Mouse (Mus musculus): Measurements from ENCODE around the gene Gm11060. TPM values are rescaled to one million over a fixed set of nuclear protein-coding genes. Genes with fewer than 3 reads are reported as not detected.

The Gm11060 gene
- polyA plus RNA-seq, 1 experiment from 2014 or later, result not detected

DNA sequence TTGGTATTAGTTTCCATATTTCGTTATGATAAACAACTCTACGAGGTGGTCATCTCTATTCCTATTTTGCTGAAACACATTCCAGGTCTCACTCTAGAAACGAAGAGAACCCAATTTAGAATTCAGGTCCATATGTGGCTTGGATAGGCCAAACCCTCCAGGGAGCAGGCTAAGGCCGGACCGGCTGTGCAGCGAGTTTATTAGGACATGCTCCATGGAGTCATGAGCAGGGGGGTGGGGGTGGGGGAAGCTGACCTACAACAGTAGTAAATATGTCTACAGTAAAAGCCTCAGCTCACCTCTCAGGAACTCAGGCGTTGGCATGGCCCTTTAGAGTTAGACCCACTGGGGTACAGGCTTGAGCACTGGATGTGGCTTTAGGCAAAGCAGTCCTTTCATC is 14.7 kb upstream of the Gm11060 start:
- 89% methylated on average over 7 of the region's 7 CpGs for WGBS
- no peaks in the 10 kb centered on the region for H3K9me3 ChIP-seq (ENCODE audit: control insufficient read depth, low read length)
- no peak overlapping the region for H3K27ac ChIP-seq (ENCODE audit: low read length)
- no peaks in the 10 kb centered on the region for H3K36me3 ChIP-seq (ENCODE audit: control insufficient read depth, insufficient read depth)
- H3K4me1 ChIP-seq (replicated peaks; ENCODE audit: control insufficient read depth, insufficient read depth, low read length), result no peaks in the 10 kb centered on the region
- H3K4me3 ChIP-seq (replicated peaks; ENCODE audit: low read length), result no peak overlapping the region
- no peak for ATAC-seq
- H3K27me3 ChIP-seq (replicated peaks; ENCODE audit: control insufficient read depth, insufficient read depth, low read length), result no peaks in the 10 kb centered on the region
- H3K4me2 ChIP-seq (ENCODE audit: low read length), result no peak overlapping the region
- no peak overlapping the region for H3K9ac ChIP-seq (replicated peaks; ENCODE audit: low read depth, low read length)

DNA sequence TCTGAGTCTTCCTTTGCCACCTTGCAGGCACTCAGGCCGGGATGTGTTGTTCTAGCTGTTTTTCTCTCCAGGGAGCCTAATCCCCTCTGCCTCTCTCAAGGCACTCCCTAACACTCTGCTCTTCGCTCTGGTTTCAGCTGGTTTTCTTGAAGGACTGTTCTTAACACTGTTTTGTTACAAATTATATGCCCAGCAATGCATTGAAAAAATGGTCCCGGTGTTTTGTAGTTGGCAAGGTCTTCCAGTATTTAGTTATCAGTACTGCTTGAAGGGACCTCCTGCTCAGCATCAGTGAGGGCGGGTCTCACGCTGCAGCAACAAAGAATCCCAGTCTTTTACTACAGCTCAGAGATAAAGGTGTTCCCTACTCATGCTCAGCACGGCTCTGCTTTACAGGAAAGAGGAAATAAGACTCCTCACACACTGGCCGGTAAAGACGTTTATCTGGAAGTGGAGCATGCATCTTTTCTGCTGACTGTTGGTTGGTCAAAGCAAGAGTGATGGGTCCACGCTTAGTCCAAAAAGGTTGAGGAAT is 9.5 kb upstream of the Gm11060 start:
- Histone ChIP-seq H3K27ac (ENCODE audit: low read length) (no peak overlapping the region), H3K36me3 (ENCODE audit: control insufficient read depth, insufficient read depth) (no peaks in the 10 kb centered on the region), H3K4me2 (ENCODE audit: low read length) (no peak overlapping the region), H3K4me3 (replicated peaks; ENCODE audit: low read length) (no peak overlapping the region), H3K4me1 (replicated peaks; ENCODE audit: control insufficient read depth, insufficient read depth, low read length) (no peaks in the 10 kb centered on the region), H3K27me3 (replicated peaks; ENCODE audit: control insufficient read depth, insufficient read depth, low read length) (no peaks in the 10 kb centered on the region), H3K9ac (replicated peaks; ENCODE audit: low read depth, low read length) (no peak overlapping the region), H3K9me3 (ENCODE audit: control insufficient read depth, low read length) (no peaks in the 10 kb centered on the region)
- ATAC-seq, result no peak
- WGBS, result 27% methylated on average over 9 of the region's 9 CpGs

DNA sequence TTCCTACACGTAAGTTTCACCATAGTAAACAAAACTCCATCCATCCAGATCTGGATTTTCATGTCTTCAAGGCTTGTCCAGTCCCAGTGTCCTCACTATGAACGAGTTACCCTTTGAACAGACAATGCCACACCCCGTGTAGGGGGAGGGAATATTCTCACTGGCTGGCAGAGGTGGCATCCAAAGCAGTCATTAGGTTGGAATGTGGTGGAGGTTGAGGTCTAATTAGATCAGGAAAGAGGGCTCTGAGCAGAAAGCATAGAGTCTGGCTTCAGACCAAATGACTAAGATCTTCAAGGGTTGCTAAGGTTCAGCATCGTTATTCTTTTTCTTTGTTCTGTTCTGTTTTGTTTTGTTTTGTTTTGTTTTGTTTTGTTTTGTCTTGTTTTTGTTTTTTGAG is 7.8 kb upstream of the Gm11060 start:
- no peak overlapping the region for H3K4me3 ChIP-seq (replicated peaks; ENCODE audit: low read length)
- WGBS, result 57% methylated on average over 4 of the region's 4 CpGs
- H3K36me3 ChIP-seq (ENCODE audit: control insufficient read depth, insufficient read depth), result no peaks in the 10 kb centered on the region
- H3K27me3 ChIP-seq (replicated peaks; ENCODE audit: control insufficient read depth, insufficient read depth, low read length), result no peaks in the 10 kb centered on the region
- H3K4me2 ChIP-seq (ENCODE audit: low read length), result no peak overlapping the region
- no peak overlapping the region for H3K27ac ChIP-seq (ENCODE audit: low read length)
- no peak for ATAC-seq
- no peak overlapping the region for H3K9ac ChIP-seq (replicated peaks; ENCODE audit: low read depth, low read length)
- H3K9me3 ChIP-seq (ENCODE audit: control insufficient read depth, low read length), result no peaks in the 10 kb centered on the region
- H3K4me1 ChIP-seq (replicated peaks; ENCODE audit: control insufficient read depth, insufficient read depth, low read length), result peaks cover 2% of the 10 kb centered on the region; the same call in 1 of the 2 replicates

DNA sequence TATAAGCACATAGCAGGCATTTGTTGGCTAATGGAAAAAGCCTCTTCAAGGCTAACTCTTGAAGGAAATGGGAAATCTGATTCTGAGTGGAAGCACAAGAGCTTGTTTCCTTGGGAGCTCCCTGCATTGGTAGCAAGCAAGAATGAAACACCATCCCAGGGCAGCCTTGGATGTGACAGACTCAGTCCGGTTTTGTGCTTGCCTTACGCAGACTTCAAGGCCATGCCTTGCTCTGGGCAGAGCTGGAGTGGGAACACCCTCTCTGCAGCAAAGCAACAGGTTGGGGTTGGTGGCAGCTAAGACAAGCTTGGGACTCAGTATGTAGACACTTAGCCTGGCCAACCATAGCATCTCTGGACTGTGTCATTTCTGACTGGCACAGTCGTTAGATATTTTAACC is 5.7 kb upstream of the Gm11060 start:
- H3K4me1 ChIP-seq (replicated peaks; ENCODE audit: control insufficient read depth, insufficient read depth, low read length), result peaks cover 14% of the 10 kb centered on the region
- no peak overlapping the region for H3K4me2 ChIP-seq (ENCODE audit: low read length)
- H3K4me3 ChIP-seq (replicated peaks; ENCODE audit: low read length), result no peak overlapping the region
- no peak overlapping the region for H3K9ac ChIP-seq (replicated peaks; ENCODE audit: low read depth, low read length)
- ATAC-seq, result no peak
- H3K9me3 ChIP-seq (ENCODE audit: control insufficient read depth, low read length), result no peaks in the 10 kb centered on the region
- WGBS, result 93% methylated on average over 3 of the region's 3 CpGs
- no peaks in the 10 kb centered on the region for H3K27me3 ChIP-seq (replicated peaks; ENCODE audit: control insufficient read depth, insufficient read depth, low read length)
- H3K36me3 ChIP-seq (ENCODE audit: control insufficient read depth, insufficient read depth), result no peaks in the 10 kb centered on the region
- H3K27ac ChIP-seq (ENCODE audit: low read length), result no peak overlapping the region

DNA sequence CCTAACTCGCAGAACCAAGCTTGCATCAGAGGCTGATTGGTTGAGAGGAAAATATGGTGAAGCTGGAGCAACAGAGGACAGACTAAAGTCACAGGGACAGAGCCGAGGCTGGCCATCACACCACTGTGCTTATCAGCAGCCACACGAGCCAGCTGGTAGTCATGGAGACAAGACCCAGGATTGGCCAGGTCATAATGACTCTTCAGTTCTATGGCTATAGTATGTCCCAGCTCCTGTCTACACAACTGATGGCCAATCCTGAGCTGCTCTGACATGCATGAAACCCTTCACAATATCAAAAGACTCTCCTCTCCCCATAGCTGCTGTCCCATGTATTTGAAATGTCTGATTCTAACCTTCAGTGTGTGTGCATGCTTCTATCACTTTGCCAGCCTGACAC is 3.8 kb upstream of the Gm11060 start:
- Histone ChIP-seq H3K4me2 (ENCODE audit: low read length) (no peak overlapping the region), H3K4me1 (replicated peaks; ENCODE audit: control insufficient read depth, insufficient read depth, low read length) (peaks cover 14% of the 10 kb centered on the region), H3K4me3 (replicated peaks; ENCODE audit: low read length) (no peak overlapping the region), H3K9me3 (ENCODE audit: control insufficient read depth, low read length) (no peaks in the 10 kb centered on the region), H3K36me3 (ENCODE audit: control insufficient read depth, insufficient read depth) (no peaks in the 10 kb centered on the region), H3K27ac (ENCODE audit: low read length) (no peak overlapping the region), H3K9ac (replicated peaks; ENCODE audit: low read depth, low read length) (no peak overlapping the region), H3K27me3 (replicated peaks; ENCODE audit: control insufficient read depth, insufficient read depth, low read length) (no peaks in the 10 kb centered on the region)
- no peak for ATAC-seq
- 88% methylated on average over 3 of the region's 3 CpGs for WGBS

DNA sequence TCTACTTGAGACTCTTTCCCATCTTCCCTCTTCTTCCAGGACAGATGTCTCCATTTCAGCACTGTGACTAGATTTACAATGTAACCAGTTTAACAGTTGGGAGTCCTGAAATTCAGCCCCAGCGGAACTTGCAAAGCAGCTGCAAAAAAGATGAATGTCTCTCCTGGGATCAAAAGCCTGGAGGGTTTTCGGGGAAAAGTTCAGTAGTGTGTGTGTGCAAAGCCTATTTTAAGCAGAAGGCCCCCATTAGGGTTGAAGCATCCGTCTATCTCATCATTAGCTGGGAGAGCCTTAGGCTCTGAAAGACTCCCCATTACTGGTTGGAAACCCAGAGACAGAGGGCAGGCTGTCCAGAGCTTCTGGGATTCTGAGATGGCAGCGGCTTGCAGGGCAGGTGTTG is 2.7 kb upstream of the Gm11060 start:
- Histone ChIP-seq H3K9me3 (ENCODE audit: control insufficient read depth, low read length) (no peaks in the 10 kb centered on the region), H3K4me2 (ENCODE audit: low read length) (no peak overlapping the region), H3K4me1 (replicated peaks; ENCODE audit: control insufficient read depth, insufficient read depth, low read length) (peaks cover 14% of the 10 kb centered on the region), H3K9ac (replicated peaks; ENCODE audit: low read depth, low read length) (no peak overlapping the region), H3K27ac (ENCODE audit: low read length) (no peak overlapping the region), H3K36me3 (ENCODE audit: control insufficient read depth, insufficient read depth) (no peaks in the 10 kb centered on the region), H3K27me3 (replicated peaks; ENCODE audit: control insufficient read depth, insufficient read depth, low read length) (no peaks in the 10 kb centered on the region), H3K4me3 (replicated peaks; ENCODE audit: low read length) (no peak overlapping the region)
- WGBS, result 60% methylated on average over 4 of the region's 4 CpGs
- no peak for ATAC-seq

DNA sequence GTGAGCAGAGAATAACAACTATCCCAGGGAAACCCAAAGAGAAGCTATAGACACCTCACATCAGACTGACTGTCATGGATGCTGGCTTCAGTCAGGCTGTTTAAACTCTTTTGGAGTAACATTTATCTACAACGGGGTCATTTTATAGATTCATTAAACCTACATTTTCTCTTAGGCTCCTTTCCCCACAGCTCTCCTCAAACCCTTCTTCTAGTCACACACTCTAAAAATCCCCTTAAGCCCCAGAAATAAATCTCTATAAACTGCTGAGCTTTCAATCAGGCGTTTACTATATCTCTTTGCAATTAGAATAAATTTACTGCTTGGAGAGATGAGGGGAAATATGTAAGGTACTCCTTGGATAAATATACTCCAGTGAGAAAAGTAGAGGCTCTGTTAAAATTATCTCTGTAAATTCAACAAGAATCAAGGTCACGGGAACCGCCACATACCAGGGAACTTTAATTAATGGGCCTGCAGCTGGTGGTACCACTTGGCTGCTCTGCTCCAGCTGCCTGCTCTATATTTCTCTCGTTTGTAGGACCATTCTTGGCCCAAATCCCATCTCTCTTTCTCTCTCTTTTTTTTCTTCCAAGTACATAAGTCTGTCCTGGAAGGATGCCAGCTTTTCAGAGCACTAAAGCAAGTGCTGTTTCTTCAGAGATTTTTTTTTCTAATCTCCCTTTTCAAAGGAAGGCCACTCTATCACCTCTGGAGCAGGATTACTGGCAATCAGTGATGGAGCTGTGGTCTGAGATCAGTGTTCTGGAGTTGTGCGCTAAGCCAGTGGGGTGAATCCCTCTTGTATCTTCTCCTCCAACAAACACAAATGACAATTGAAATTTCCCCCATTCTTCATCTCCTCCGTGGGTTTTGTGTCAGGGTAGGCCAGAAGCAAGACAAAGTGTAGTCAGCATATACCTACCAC is 2.0 kb upstream of the Gm11060 start:
- Histone ChIP-seq H3K4me2 (ENCODE audit: low read length) (no peak overlapping the region), H3K27ac (ENCODE audit: low read length) (no peak overlapping the region), H3K9ac (replicated peaks; ENCODE audit: low read depth, low read length) (no peak overlapping the region), H3K27me3 (replicated peaks; ENCODE audit: control insufficient read depth, insufficient read depth, low read length) (no peaks in the 10 kb centered on the region), H3K4me3 (replicated peaks; ENCODE audit: low read length) (no peak overlapping the region), H3K4me1 (replicated peaks; ENCODE audit: control insufficient read depth, insufficient read depth, low read length) (peaks cover 14% of the 10 kb centered on the region), H3K9me3 (ENCODE audit: control insufficient read depth, low read length) (no peaks in the 10 kb centered on the region), H3K36me3 (ENCODE audit: control insufficient read depth, insufficient read depth) (no peaks in the 10 kb centered on the region)
- peak; percentile 88 for ATAC-seq
- WGBS, result 17% methylated on average over 7 of the region's 7 CpGs

DNA sequence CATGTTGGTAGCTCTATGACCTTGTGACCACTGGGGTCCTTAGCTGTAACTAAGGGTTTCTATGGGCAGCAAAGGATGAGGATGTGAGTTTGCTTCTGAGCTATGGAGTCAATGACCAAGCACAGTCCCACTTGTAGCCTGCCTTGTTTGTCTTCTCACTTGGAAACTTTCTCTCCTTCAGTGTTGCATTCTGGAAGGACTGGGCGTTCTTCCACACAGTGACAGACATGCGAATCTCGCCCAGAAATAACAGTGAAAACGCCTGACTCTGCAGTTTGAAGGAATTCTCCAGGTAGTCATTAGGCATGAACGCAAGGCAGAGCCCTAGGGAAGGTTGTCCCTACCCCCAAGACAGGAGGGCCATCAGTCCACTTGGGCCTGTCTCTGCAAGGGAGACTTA is 827 bp upstream of the Gm11060 start:
- 71% methylated on average over 5 of the region's 5 CpGs for WGBS
- Histone ChIP-seq H3K36me3 (ENCODE audit: control insufficient read depth, insufficient read depth) (no peaks in the 10 kb centered on the region), H3K27ac (ENCODE audit: low read length) (no peak overlapping the region), H3K27me3 (replicated peaks; ENCODE audit: control insufficient read depth, insufficient read depth, low read length) (no peaks in the 10 kb centered on the region), H3K4me3 (replicated peaks; ENCODE audit: low read length) (no peak overlapping the region), H3K4me1 (replicated peaks; ENCODE audit: control insufficient read depth, insufficient read depth, low read length) (peaks cover 14% of the 10 kb centered on the region), H3K9me3 (ENCODE audit: control insufficient read depth, low read length) (no peaks in the 10 kb centered on the region), H3K9ac (replicated peaks; ENCODE audit: low read depth, low read length) (no peak overlapping the region), H3K4me2 (ENCODE audit: low read length) (no peak overlapping the region)
- no peak for ATAC-seq

DNA sequence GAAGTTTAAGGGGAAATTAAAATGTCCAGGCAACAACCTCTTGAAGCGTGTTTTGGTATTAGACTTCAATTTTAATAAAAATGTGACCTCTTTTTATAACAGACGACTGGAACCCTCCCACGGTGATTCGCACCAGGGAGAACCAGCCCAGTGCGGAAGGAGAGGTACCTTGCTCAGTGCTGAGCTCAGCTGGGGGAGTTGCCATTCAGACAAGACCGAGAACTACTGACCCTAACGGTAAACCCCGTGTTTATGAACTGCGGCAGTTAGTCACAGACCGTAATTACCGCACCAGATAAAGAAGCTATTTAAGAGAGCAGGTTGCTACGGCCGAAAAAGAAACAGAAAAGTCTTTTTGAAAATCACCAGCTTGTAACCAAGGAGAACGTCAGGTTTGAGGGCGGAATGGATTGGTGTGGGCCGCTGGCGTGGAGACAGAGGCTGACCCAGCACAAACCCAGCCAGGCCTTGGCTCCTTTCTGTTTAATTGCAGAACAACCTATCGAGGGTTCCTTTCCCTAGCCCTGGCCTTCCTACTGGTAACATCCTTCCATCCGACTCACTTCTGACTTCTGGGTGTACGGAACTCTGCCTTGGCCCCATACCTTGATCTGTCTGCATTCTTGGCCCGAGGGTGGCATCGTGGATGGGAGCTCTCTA is 5.6 kb downstream of the Gm11060 start:
- Histone ChIP-seq H3K4me1 (replicated peaks; ENCODE audit: control insufficient read depth, insufficient read depth, low read length) (peaks cover 4% of the 10 kb centered on the region), H3K4me2 (ENCODE audit: low read length) (no peak overlapping the region), H3K9ac (replicated peaks; ENCODE audit: low read depth, low read length) (no peak overlapping the region), H3K27ac (ENCODE audit: low read length) (no peak overlapping the region), H3K9me3 (ENCODE audit: control insufficient read depth, low read length) (no peaks in the 10 kb centered on the region), H3K27me3 (replicated peaks; ENCODE audit: control insufficient read depth, insufficient read depth, low read length) (no peaks in the 10 kb centered on the region), H3K4me3 (replicated peaks; ENCODE audit: low read length) (no peak overlapping the region), H3K36me3 (ENCODE audit: control insufficient read depth, insufficient read depth) (no peaks in the 10 kb centered on the region)
- no peak for ATAC-seq
- 82% methylated on average over 22 of the region's 22 CpGs for WGBS
